Mouse (Mus musculus) splenic B cell, adult 2 months (primary cell): ENCODE data around the gene Amigo1.

Source experiments
- DNase-seq: peaks from one replicate; pipeline ENCODE4 v3.0.0-alpha.2; 2011; ENCODE audit warnings: low read depth, low spot score
- H3K27me3 ChIP-seq: 2 replicates; pipeline ENCODE4 v1.6.1; 2012; ENCODE audit warnings: mild to moderate bottlenecking, low read length, moderate library complexity, mixed read lengths; ENCODE audit not compliant: control insufficient read depth, poor library complexity, insufficient read depth, severe bottlenecking
- H3K36me3 ChIP-seq: 2 replicates; pipeline ENCODE4 v1.6.1; 2012; ENCODE audit warnings: mild to moderate bottlenecking, low read length, moderate library complexity, mixed read lengths; ENCODE audit not compliant: control insufficient read depth, poor library complexity, insufficient read depth, severe bottlenecking

The Amigo1 gene

DNA sequence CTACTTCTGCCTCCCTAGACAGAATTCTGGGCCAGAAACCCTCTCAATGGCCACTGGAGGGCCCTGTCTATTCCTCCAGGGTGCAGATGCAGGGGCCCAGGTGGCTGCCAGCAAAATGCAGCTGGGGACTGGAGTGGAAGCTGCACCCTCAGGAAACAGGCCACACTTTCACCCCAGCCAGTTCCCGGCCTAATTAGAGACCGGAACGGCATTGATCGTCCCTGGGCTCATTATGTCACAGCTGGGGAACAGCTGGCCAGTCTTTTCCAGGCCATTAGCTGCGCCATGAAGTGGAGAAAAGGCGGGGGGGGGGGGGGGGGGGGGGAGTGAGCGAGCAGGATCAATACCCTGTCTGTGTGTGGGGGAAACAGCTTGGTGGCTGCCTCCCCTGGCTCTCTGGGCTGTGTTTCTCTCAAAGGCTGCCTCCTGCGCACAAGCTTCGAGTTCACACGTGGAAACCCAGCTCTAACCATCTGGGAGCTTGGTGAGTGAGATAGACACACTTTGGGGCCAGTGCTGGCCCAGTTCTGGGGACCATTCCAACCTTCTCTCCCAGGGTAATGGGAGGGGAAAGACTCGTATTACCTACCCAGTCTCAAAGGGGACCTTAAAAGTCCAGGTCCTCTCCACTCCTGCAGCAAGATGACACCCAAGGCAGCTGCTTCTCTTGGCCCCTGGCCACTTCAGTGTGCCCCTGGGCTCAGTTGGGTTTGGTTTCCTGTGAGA is 19.5 kb upstream of the Amigo1 start:
- peak; percentile 49 for DNase-seq
- H3K36me3 ChIP-seq = no peaks in the 10 kb centered on the region
- no peaks in the 10 kb centered on the region for H3K27me3 ChIP-seq

DNA sequence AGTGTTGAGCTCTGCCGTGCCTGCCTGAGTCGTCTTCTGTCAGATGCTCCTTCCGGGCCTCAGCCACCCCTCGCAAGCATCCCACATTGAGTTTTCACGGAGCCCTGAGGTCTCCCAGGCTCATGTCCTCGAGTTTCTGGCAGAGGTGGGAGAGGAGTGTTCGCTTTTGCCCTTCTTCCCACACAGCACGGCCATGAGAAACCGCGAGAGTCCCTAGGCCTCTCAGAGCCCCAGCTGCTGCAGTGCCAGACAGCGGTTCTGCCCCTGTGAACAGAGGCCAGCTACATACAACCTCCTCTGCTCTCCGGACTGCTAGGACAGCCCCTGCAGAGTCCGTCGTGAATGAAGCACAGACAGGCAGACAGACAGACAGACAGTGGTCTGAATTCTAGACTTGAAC is 18.6 kb upstream of the Amigo1 start:
- Histone ChIP-seq H3K27me3 (no peaks in the 10 kb centered on the region), H3K36me3 (no peaks in the 10 kb centered on the region)
- DNase-seq = no peak

DNA sequence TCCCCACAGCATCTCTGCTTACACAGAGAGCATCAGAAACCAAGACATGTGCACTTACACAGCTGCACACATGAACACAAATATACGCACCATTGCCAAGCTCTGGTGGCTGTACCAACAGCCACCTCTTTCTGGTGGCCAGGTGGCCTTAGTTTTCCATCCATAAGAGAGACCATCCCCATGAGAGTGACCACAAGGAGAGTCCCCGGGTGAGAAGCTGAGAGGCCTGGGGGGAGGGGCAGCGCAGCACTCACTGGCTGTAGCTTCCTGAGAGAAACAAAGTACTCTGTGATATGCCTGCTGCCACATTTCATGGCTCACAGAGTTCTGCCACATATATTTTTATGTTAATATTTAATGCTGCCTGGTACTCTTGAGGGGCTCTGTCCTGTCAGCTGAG is 16.9 kb upstream of the Amigo1 start:
- DNase-seq = no peak
- no peaks in the 10 kb centered on the region for H3K27me3 ChIP-seq
- H3K36me3 ChIP-seq = no peaks in the 10 kb centered on the region

DNA sequence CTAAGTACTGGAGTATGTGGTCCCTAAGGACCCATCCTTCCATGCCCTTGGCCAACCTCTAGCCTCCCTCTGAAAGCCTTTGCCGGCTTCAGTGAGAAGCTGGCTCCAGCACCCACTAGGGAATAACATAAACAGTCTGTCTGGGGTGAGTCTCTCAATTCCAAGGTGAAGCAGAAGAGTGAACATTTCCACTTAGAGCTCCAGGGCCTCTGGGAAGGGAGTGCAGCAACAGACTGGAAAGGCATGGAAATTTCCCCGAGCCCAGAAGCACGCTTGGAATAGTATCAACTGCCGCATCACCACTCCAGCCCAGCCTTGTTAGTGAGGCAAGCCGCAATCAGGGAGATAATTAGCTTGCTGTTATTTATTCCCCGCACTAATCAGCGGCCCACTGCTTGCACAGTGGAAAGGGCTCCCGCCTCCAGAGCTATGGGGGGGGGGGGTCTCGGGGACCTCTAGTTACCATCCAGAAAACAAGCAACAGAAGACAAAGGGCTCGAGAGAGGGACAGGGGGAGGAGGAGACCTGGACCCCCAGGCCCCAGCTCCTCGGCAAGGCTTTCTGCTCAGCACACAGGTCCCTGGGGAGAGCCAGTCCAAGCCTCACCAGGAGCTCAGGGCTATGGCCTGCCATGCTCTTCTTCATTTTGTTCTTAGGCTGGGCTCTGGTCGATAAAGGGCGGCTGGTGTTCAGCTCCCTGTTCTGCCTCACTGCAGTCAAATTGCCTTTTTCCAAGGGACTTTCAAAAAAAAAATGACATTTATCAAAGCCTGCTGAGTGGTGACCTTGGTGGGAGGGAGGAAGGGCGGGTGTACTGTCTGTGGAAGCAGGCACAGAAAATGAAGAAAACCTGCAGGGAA is 11.2 kb upstream of the Amigo1 start:
- Histone ChIP-seq H3K36me3 (no peaks in the 10 kb centered on the region), H3K27me3 (no peaks in the 10 kb centered on the region)
- no peak for DNase-seq

- Histone ChIP-seq H3K27me3 (no peaks in the 10 kb centered on the region), H3K36me3 (no peaks in the 10 kb centered on the region)
- DNase-seq = no peak
Measured at GRCm38 (mm10) chr3:108178756-108179715, 7.1 kb upstream of the Amigo1 start.

GRCm38 (mm10) chr3:108180514-108180913 is 5.6 kb upstream of the Amigo1 start:
- Histone ChIP-seq H3K27me3 (no peaks in the 10 kb centered on the region), H3K36me3 (no peaks in the 10 kb centered on the region)
- no peak for DNase-seq

- Histone ChIP-seq H3K27me3 (no peaks in the 10 kb centered on the region), H3K36me3 (no peaks in the 10 kb centered on the region)
- no peak for DNase-seq
Measured at GRCm38 (mm10) chr3:108184742-108185141, 1.4 kb upstream of the Amigo1 start.

DNA sequence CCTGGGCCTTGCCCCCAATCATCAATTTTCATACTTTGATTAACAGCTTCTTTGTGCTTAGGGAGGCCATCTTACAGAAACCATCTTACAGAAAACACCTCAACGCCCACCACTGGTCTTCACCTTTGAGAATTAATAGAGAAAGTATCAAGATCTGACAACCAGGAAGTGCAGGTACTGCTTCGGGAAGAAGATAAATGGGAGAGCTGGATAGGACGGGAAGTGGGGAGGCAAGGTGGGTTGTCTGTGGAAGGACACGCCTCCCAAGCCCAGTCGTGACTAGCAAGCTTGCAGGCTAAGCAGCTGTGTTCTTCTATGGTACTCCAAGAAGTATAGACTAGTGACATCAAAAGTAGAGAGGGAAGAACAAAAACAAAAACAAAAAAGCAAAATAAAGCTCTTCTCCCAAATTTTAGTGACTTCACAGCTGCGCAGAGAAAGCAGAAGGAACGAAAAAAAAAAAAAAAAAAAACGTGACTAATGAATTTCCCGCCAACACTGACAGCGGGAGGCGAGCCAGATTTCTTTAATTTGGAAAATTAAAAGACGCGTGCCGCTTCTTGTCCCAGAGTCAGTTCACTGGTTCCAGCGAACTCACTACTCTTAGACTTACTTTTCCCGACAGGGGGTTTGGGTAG is 556 bp upstream of the Amigo1 start:
- H3K27me3 ChIP-seq = no peaks in the 10 kb centered on the region
- DNase-seq = no peak
- H3K36me3 ChIP-seq = no peaks in the 10 kb centered on the region

GRCm38 (mm10) chr3:108187111-108187795 is 1.1 kb downstream of the Amigo1 start:
- DNase-seq = no peak
- Histone ChIP-seq H3K36me3 (no peaks in the 10 kb centered on the region), H3K27me3 (no peaks in the 10 kb centered on the region)

- no peaks in the 10 kb centered on the region for H3K36me3 ChIP-seq
- H3K27me3 ChIP-seq = no peaks in the 10 kb centered on the region
- no peak for DNase-seq
Measured at GRCm38 (mm10) chr3:108188716-108189490, 2.8 kb downstream of the Amigo1 start.

DNA sequence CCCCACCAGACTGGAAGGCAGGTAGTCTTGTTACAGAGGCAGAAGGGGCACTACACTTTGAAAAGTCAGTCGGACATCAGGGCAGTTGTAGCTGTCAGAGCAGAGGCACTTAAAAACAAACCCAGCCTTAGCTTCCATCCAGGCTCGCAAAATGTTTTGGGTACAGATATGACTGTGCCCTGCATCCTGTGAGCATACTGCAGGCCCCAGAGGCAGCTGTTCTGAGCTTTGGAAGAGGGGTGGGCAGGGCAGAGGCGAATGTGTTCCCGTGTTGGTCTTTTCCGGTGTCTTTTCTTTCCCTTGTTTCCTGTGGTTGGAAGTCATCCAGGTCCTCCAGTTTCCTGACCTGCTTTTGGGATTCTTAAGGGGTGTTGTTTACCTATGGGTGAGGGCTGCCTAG is 3.8 kb downstream of the Amigo1 start:
- DNase-seq = no peak
- no peaks in the 10 kb centered on the region for H3K27me3 ChIP-seq
- H3K36me3 ChIP-seq = no peaks in the 10 kb centered on the region

DNA sequence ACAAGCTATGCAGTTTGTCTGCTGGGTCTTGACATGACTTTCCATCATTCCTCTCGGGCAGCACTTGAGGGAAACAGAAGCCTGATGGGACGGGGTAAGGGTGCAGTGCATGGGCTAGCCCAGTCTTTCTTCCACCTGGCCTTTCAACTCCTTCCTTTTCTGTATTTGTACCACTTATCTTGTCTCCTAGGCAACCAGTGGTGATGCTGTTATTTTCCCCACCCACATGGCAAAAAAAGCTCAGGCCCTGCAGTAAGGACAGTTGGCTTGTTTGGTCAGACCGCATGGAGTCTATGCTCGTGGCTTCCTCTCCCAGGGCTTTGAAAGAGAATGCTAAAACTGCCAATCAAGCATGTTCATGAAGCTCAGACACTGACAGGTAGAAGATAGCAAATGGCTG is 7.6 kb downstream of the Amigo1 start:
- DNase-seq = no peak
- 0 out of 2 replicates have a peak, but pooled peaks cover 2% of the 10 kb centered on the region for H3K36me3 ChIP-seq
- H3K27me3 ChIP-seq = no peaks in the 10 kb centered on the region

DNA sequence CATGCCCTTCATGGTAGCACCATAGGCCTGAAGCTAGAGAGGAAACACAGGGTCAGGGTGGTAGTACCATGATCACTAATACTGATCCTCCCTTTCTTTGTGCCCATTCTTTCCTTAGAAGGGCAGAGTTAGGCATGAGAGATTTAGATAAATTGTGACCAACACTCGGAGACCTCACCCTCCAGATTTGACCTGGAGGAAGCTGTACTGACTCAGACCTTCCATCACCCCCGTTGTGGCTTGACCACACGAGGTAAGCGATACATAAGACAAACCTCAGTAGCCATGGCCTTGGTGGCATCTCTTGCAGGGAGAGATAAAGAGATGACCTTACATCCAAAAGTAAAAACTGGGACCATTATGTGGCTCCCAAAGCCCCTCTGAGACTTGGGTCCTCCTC is 9.2 kb downstream of the Amigo1 start:
- H3K36me3 ChIP-seq = 0 out of 2 replicates have a peak, but pooled peaks cover 2% of the 10 kb centered on the region
- DNase-seq = no peak
- no peaks in the 10 kb centered on the region for H3K27me3 ChIP-seq
